Comparison of ENCODE assay signal across 14 mouse cellular contexts in the genomic region with DNA sequence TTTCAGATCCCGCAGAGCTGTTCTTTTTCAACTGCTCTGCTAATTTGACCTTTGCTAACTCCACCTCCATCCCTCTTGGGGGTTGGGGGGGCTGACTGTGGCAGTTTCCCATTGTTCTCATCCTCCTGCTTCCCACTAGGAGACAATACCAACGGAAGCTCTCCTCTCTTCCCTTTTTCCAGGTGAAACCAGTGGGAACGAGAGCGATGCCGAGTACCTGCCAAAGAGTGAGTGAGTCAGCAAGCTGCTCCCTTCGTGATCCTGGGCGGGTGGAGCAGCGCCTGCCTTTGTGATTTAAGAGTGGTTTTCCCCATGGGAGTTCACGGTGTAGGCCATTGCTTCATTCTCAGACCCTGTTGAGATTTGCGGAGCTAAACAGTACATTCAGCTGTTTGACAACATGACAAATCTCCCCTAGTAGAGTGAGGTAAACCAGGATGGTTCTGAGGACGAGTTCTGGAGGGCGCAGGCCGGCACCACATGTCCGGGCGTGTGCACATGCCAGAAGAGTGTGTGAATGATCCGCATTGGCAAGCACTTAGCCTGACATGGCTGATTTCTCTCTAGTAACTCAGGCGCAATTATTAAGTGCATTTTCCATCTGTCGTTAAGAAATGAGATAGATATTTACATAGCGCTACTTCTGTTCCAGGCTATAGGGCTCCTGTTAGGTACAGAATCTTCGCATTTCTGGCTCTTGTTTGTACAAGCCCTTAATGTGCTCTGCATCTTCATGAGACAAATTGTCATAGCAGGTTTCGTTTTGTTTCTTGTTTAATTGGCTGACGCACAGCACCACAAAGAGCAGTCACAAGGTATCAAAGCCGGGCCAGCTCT. TPM values are rescaled to one million over a fixed set of nuclear protein-coding genes. Genes with fewer than 3 reads are reported as not detected.
DNase-seq lines count a peak whose midpoint lies in the region; ATAC-seq lines count a peak whose summit lies in the region.
"Had no signal": no experiment of that assay in that cellular context is flagged by ENCODE, and none has a peak within 500 bp of the region (broad histone marks: within the 10 kb centered on the region; RNA-seq: fewer than 3 reads in every experiment).

No protein-coding gene starts in this region.

- intact Hi-C loops in heart, postnatal 25 days (cut with DNase I) = loop anchor here (5.0 kb wide), 1 partner anchor 44 kb away; the partner anchor contains the start of gene Dennd2c

- no peaks in the 10 kb centered on the region for H3K27me3 ChIP-seq in neural tube, embryonic 14.5 days (ENCODE audit: control insufficient read depth, insufficient read depth, low read length)
- no peaks in the 10 kb centered on the region for H3K27me3 ChIP-seq in stomach, embryonic 15.5 days (replicated peaks)
- H3K27me3 ChIP-seq in intestine, embryonic 15.5 days (replicated peaks) = no peaks in the 10 kb centered on the region
- H3K27me3 ChIP-seq: CH12.LX; forebrain, embryonic 12.5 days; heart, embryonic 13.5 days; lung, embryonic 15.5 days; megakaryocyte, embryonic 14.5 days had no signal

- ATAC-seq in neural tube, embryonic 14.5 days (ENCODE audit: low read depth) = peak; percentile 44; the same call in 1 of the 2 replicates
- no peak; the same call in 1 of the 2 replicates for ATAC-seq in stomach, embryonic 15.5 days (ENCODE audit: insufficient read depth, low FRiP score, low read depth)
- no peak for ATAC-seq in intestine, embryonic 15.5 days
- ATAC-seq: intestine, embryonic 16.5 days had no signal

- peak; percentile 20 for DNase-seq in heart, adult 8-10 months (ENCODE audit: low spot score)
- DNase-seq in heart, postnatal 25 days (ENCODE audit: low spot score) = no peak
- DNase-seq in neural tube, embryonic 10.5 days (ENCODE audit: extremely low spot score, low spot score) = no peak
- DNase-seq in ZHBTc4 (ENCODE audit: low read depth, low spot score) = peak; percentile 96
- DNase-seq: layer of hippocampus, adult 9-11 months had no signal

- no peak overlapping the region for H3K4me2 ChIP-seq in neural tube, embryonic 14.5 days (ENCODE audit: low read depth, low read length)
- no peak overlapping the region for H3K4me2 ChIP-seq in stomach, embryonic 15.5 days
- H3K4me2 ChIP-seq in intestine, embryonic 15.5 days (replicated peaks) = no peak overlapping the region
- H3K4me2 ChIP-seq: forebrain, embryonic 12.5 days; heart, embryonic 13.5 days; lung, embryonic 15.5 days had no signal

- 57% methylated on average over 23 of the region's 23 CpGs for WGBS in neural tube, embryonic 14.5 days
- 58% methylated on average over 23 of the region's 23 CpGs for WGBS in stomach, embryonic 15.5 days
- WGBS in intestine, embryonic 15.5 days = 60% methylated on average over 23 of the region's 23 CpGs

- H3K4me3 ChIP-seq in neural tube, embryonic 14.5 days (ENCODE audit: low read depth, low read length) = no peak overlapping the region
- H3K4me3 ChIP-seq in stomach, embryonic 15.5 days (replicated peaks) = no peak overlapping the region
- no peak overlapping the region for H3K4me3 ChIP-seq in intestine, embryonic 15.5 days (replicated peaks)
- H3K4me3 ChIP-seq: forebrain, embryonic 12.5 days; heart, embryonic 13.5 days; lung, embryonic 15.5 days; megakaryocyte, embryonic 14.5 days had no signal

- no peaks in the 10 kb centered on the region for H3K4me1 ChIP-seq in neural tube, embryonic 14.5 days (ENCODE audit: control insufficient read depth, insufficient read depth, low read length)
- no peaks in the 10 kb centered on the region for H3K4me1 ChIP-seq in stomach, embryonic 15.5 days
- no peaks in the 10 kb centered on the region for H3K4me1 ChIP-seq in intestine, embryonic 15.5 days (replicated peaks)
- H3K4me1 ChIP-seq: forebrain, embryonic 12.5 days; heart, embryonic 13.5 days; lung, embryonic 15.5 days had no signal

- H3K36me3 ChIP-seq in neural tube, embryonic 14.5 days (ENCODE audit: control insufficient read depth, insufficient read depth, low read length) = no peaks in the 10 kb centered on the region
- peaks cover 7% of the 10 kb centered on the region for H3K36me3 ChIP-seq in stomach, embryonic 15.5 days
- H3K36me3 ChIP-seq in intestine, embryonic 15.5 days = no peaks in the 10 kb centered on the region
- H3K36me3 ChIP-seq: forebrain, embryonic 12.5 days; lung, embryonic 15.5 days had no signal

- no peak overlapping the region for H3K27ac ChIP-seq in neural tube, embryonic 14.5 days (ENCODE audit: low read depth, low read length)
- peak overlapping the region; percentile 55; the same call in 1 of the 2 replicates for H3K27ac ChIP-seq in stomach, embryonic 15.5 days
- H3K27ac ChIP-seq in intestine, embryonic 15.5 days = no peak overlapping the region
- H3K27ac ChIP-seq: forebrain, embryonic 12.5 days; heart, embryonic 13.5 days; lung, embryonic 15.5 days had no signal

- H3K9me3 ChIP-seq in neural tube, embryonic 14.5 days (ENCODE audit: control insufficient read depth, low read length) = no peaks in the 10 kb centered on the region
- no peaks in the 10 kb centered on the region for H3K9me3 ChIP-seq in stomach, embryonic 15.5 days
- H3K9me3 ChIP-seq in intestine, embryonic 15.5 days = no peaks in the 10 kb centered on the region
- H3K9me3 ChIP-seq: forebrain, embryonic 12.5 days; heart, embryonic 13.5 days; lung, embryonic 15.5 days; megakaryocyte, embryonic 14.5 days had no signal

- H3K9ac ChIP-seq in neural tube, embryonic 14.5 days (replicated peaks; ENCODE audit: low read depth, low read length) = no peak overlapping the region
- H3K9ac ChIP-seq in stomach, embryonic 15.5 days = no peak overlapping the region
- no peak overlapping the region for H3K9ac ChIP-seq in intestine, embryonic 15.5 days
- H3K9ac ChIP-seq: forebrain, embryonic 12.5 days; heart, embryonic 13.5 days; lung, embryonic 15.5 days had no signal

RNA-seq across cellular contexts. Expression of gene Bcas2, which starts 24.9 kb away (rescaled TPM):
- 10 to 100 TPM; 42.4 to 55.0 (median 49.6) TPM for total RNA-seq in heart, adult 8-10 months (2022)
- total RNA-seq in heart, postnatal 25 days (2021) = 10 to 100 TPM; 49.4 to 49.6 TPM
- polyA plus RNA-seq in neural tube, embryonic 14.5 days (2014; fragmentation: Nextera tagmentation; extraction: Ambion mirVana) = 193 and 207 TPM in 2 replicates
- 199 and 207 TPM in 2 replicates for polyA plus RNA-seq in stomach, embryonic 15.5 days (2015; fragmentation: Nextera tagmentation; extraction: Ambion mirVana)
- 179 and 189 TPM in 2 replicates for polyA plus RNA-seq in intestine, embryonic 15.5 days (2015; fragmentation: Nextera tagmentation; extraction: Ambion mirVana)

RNA-seq across cellular contexts. Expression of gene Dennd2c, which starts 44.1 kb away (rescaled TPM):
- 1 to 10 TPM; 1.5 to 1.8 (median 1.7) TPM for total RNA-seq in heart, adult 8-10 months (2022)
- 1 to 10 TPM; 2.0 to 2.5 TPM for total RNA-seq in heart, postnatal 25 days (2021)
- 1.7 and 2.3 TPM in 2 replicates for polyA plus RNA-seq in neural tube, embryonic 14.5 days (2014; fragmentation: Nextera tagmentation; extraction: Ambion mirVana)
- 6.1 and 6.5 TPM in 2 replicates for polyA plus RNA-seq in stomach, embryonic 15.5 days (2015; fragmentation: Nextera tagmentation; extraction: Ambion mirVana)
- polyA plus RNA-seq in intestine, embryonic 15.5 days (2015; fragmentation: Nextera tagmentation; extraction: Ambion mirVana) = 3.0 and 3.1 TPM in 2 replicates

Comparison
In these comparisons a context has a peak if more than half of its experiments do, and no peak if none do; other contexts are left out.
1. DNase-seq: peak in heart, adult 8-10 months (single experiment) and ZHBTc4 (single experiment); none in heart, postnatal 25 days (single experiment) and neural tube, embryonic 10.5 days (single experiment).